Mouse (Mus musculus): ENCODE data around the gene Amz2. TPM values are rescaled to one million over a fixed set of nuclear protein-coding genes. Genes with fewer than 3 reads are reported as not detected.

Gene Amz2
- total and polyA plus RNA-seq, 3 experiments: 17.3 to 127 (median 114) TPM

- H3K9me3 ChIP-seq (replicated peaks): no peaks in the 10 kb centered on the region
- peaks cover 73% of the 10 kb centered on the region for H3K36me3 ChIP-seq (replicated peaks)
- no peak for TF ChIP-seq CTCF (IDR thresholded peaks at IDR 0.05; ENCODE audit: low read depth, low read length)
- TF ChIP-seq TAL1 (conservative IDR thresholded peaks at IDR 0.05; ENCODE audit: low read depth, low read length): no peak
- TF ChIP-seq POLR2AphosphoS5 (IDR thresholded peaks at IDR 0.05; ENCODE audit: insufficient replicate concordance, low read depth, low read length): no peak
- peaks cover 68% of the 10 kb centered on the region for H3K4me1 ChIP-seq (ENCODE audit: insufficient read depth, low read depth, low read length)
- no peaks in the 10 kb centered on the region for H3K27me3 ChIP-seq (ENCODE audit: insufficient read depth, low read length)
- no peak overlapping the region for H3K4me3 ChIP-seq (ENCODE audit: low read depth, low read length)
- DNase-seq (ENCODE audit: low spot score): no peak
- no peak for ATAC-seq (ENCODE audit: extremely low read depth, insufficient number of reproducible peaks, low FRiP score, poor library complexity, severe bottlenecking)
These were observed 42.4 kb downstream of the Amz2 start for GRCm38 (mm10) chr11:109468133-109468532.

GRCm38 (mm10) chr11:109470170-109470569 is 44.4 kb downstream of the Amz2 start:
- Histone ChIP-seq H3K9me3 (replicated peaks) (no peaks in the 10 kb centered on the region), H3K4me3 (ENCODE audit: low read depth, low read length) (peak overlapping the region; percentile 40; the same call in 1 of the 2 replicates), H3K4me1 (ENCODE audit: insufficient read depth, low read depth, low read length) (peaks cover 64% of the 10 kb centered on the region), H3K36me3 (replicated peaks) (peaks cover 55% of the 10 kb centered on the region), H3K27me3 (ENCODE audit: insufficient read depth, low read length) (no peaks in the 10 kb centered on the region)
- no peak for ATAC-seq (ENCODE audit: extremely low read depth, insufficient number of reproducible peaks, low FRiP score, poor library complexity, severe bottlenecking)
- no peak for DNase-seq (ENCODE audit: low spot score)
- no peak for TF ChIP-seq GATA1 (IDR thresholded peaks at IDR 0.05; ENCODE audit: borderline replicate concordance, low read length)
- no peak for TF ChIP-seq POLR2AphosphoS5 (IDR thresholded peaks at IDR 0.05; ENCODE audit: insufficient replicate concordance, low read depth, low read length)
- TF ChIP-seq GATA2 (IDR thresholded peaks at IDR 0.05; ENCODE audit: borderline replicate concordance, low read depth, low read length): no peak
- TF ChIP-seq CTCF (IDR thresholded peaks at IDR 0.05; ENCODE audit: low read depth, low read length): no peak
- no peak for TF ChIP-seq TAL1 (conservative IDR thresholded peaks at IDR 0.05; ENCODE audit: low read depth, low read length)

GRCm38 (mm10) chr11:109470921-109471861 is 45.4 kb downstream of the Amz2 start:
- ATAC-seq (ENCODE audit: extremely low read depth, insufficient number of reproducible peaks, low FRiP score, poor library complexity, severe bottlenecking): no peak
- peaks cover 48% of the 10 kb centered on the region for H3K36me3 ChIP-seq (replicated peaks)

GRCm38 (mm10) chr11:109472171-109472691 is 46.5 kb downstream of the Amz2 start:
- no peaks in the 10 kb centered on the region for H3K9me3 ChIP-seq (replicated peaks)
- H3K4me3 ChIP-seq (ENCODE audit: low read depth, low read length): peak overlapping the region; percentile 94
- DNase-seq (ENCODE audit: low spot score) (no peak), ATAC-seq (ENCODE audit: extremely low read depth, insufficient number of reproducible peaks, low FRiP score, poor library complexity, severe bottlenecking) (no peak)
- peaks cover 70% of the 10 kb centered on the region for H3K4me1 ChIP-seq (ENCODE audit: insufficient read depth, low read depth, low read length)
- no peaks in the 10 kb centered on the region for H3K27me3 ChIP-seq (ENCODE audit: insufficient read depth, low read length)
- H3K36me3 ChIP-seq (replicated peaks): peaks cover 40% of the 10 kb centered on the region
- TF ChIP-seq GATA2 (IDR thresholded peaks at IDR 0.05; ENCODE audit: borderline replicate concordance, low read depth, low read length) (no peak), POLR2AphosphoS5 (IDR thresholded peaks at IDR 0.05; ENCODE audit: insufficient replicate concordance, low read depth, low read length) (no peak), CTCF (IDR thresholded peaks at IDR 0.05; ENCODE audit: low read depth, low read length) (no peak), GATA1 (IDR thresholded peaks at IDR 0.05; ENCODE audit: borderline replicate concordance, low read length) (no peak), TAL1 (conservative IDR thresholded peaks at IDR 0.05; ENCODE audit: low read depth, low read length) (no peak)

More at GRCm38 (mm10) chr11:109470921-109471861, 45.4 kb downstream of the Amz2 start:
- Histone ChIP-seq H3K27me3 (ENCODE audit: insufficient read depth, low read length) (no peaks in the 10 kb centered on the region), H3K4me3 (ENCODE audit: low read depth, low read length) (peak overlapping the region; percentile 94), H3K4me1 (ENCODE audit: insufficient read depth, low read depth, low read length) (peaks cover 67% of the 10 kb centered on the region), H3K9me3 (replicated peaks) (no peaks in the 10 kb centered on the region)
- no peak for DNase-seq (ENCODE audit: low spot score)
- TF ChIP-seq GATA1 (IDR thresholded peaks at IDR 0.05; ENCODE audit: borderline replicate concordance, low read length): no peak
- no peak for TF ChIP-seq TAL1 (conservative IDR thresholded peaks at IDR 0.05; ENCODE audit: low read depth, low read length)
- no peak for TF ChIP-seq GATA2 (IDR thresholded peaks at IDR 0.05; ENCODE audit: borderline replicate concordance, low read depth, low read length)
- TF ChIP-seq POLR2AphosphoS5 (IDR thresholded peaks at IDR 0.05; ENCODE audit: insufficient replicate concordance, low read depth, low read length): no peak
- no peak for TF ChIP-seq CTCF (IDR thresholded peaks at IDR 0.05; ENCODE audit: low read depth, low read length)

GRCm38 (mm10) chr11:109472821-109473170 is 47.0 kb downstream of the Amz2 start:
- ATAC-seq (ENCODE audit: extremely low read depth, insufficient number of reproducible peaks, low FRiP score, poor library complexity, severe bottlenecking): peak; percentile 42
- peaks cover 39% of the 10 kb centered on the region for H3K36me3 ChIP-seq (replicated peaks)
- H3K4me1 ChIP-seq (ENCODE audit: insufficient read depth, low read depth, low read length): peaks cover 70% of the 10 kb centered on the region
- no peaks in the 10 kb centered on the region for H3K9me3 ChIP-seq (replicated peaks)
- no peak for TF ChIP-seq CTCF (IDR thresholded peaks at IDR 0.05; ENCODE audit: low read depth, low read length)
- TF ChIP-seq GATA1 (IDR thresholded peaks at IDR 0.05; ENCODE audit: borderline replicate concordance, low read length): no peak
- no peak for TF ChIP-seq TAL1 (conservative IDR thresholded peaks at IDR 0.05; ENCODE audit: low read depth, low read length)
- TF ChIP-seq POLR2AphosphoS5 (IDR thresholded peaks at IDR 0.05; ENCODE audit: insufficient replicate concordance, low read depth, low read length): no peak
- TF ChIP-seq GATA2 (IDR thresholded peaks at IDR 0.05; ENCODE audit: borderline replicate concordance, low read depth, low read length): no peak
- no peak for DNase-seq (ENCODE audit: low spot score)
- no peaks in the 10 kb centered on the region for H3K27me3 ChIP-seq (ENCODE audit: insufficient read depth, low read length)
- H3K4me3 ChIP-seq (ENCODE audit: low read depth, low read length): peak overlapping the region; percentile 94
